Mouse (Mus musculus) liver, embryonic 14.5 days (tissue): ENCODE measurements at regions not wholly inside any gene's neighbourhood (a gene's known extent, or its start where the extent isn't known, plus 50 kb on each side); places are given as distances from the start of the nearest gene placed in this dataset.

ENCODE experiments used
- ATAC-seq: fragments of 200-750 bp; cut with Nextera tagmentation; 2 replicates; pipeline ENCODE4 v1.8.0; 2017; ENCODE audit warnings: moderate number of reproducible peaks, mild to moderate bottlenecking, moderate library complexity; ENCODE audit not compliant: insufficient read depth
- DNase-seq, 3 experiments: peaks; one replicate each; pipeline ENCODE4 v3.0.0-alpha.2; 2012 to 2013; ENCODE audit warnings: low read depth in 3 of 3, low spot score in 3 of 3
- H3K27ac ChIP-seq: fragments of 300-500 bp; sonication (generic); 2 replicates; pipeline ENCODE4 v1.5.1; 2014; ENCODE audit warnings: moderate library complexity, mild to moderate bottlenecking, control low read depth, inconsistent platforms
- H3K27me3 ChIP-seq: fragments of 300-500 bp; sonication (generic); 2 replicates; pipeline ENCODE4 v1.6.1; 2014; ENCODE audit warnings: mild to moderate bottlenecking, low read length, moderate library complexity; ENCODE audit not compliant: control insufficient read depth, insufficient read depth
- H3K36me3 ChIP-seq: fragments of 300-500 bp; sonication (generic); replicated peaks from 2 replicates; pipeline ENCODE4 v1.6.1; 2014; ENCODE audit warnings: low read depth; ENCODE audit not compliant: control insufficient read depth, insufficient read depth
- H3K4me1 ChIP-seq, 2 experiments: fragments of 200-500 bp in 1 of 2; fragments of 300-500 bp in 1 of 2; sonication (generic) in 1 of 2; replicated peaks; 2 replicates each; pipeline ENCODE4 v1.6.1; 2012 to 2014; ENCODE audit warnings: antibody characterized with exemption in 1 of 2, inconsistent platforms in 1 of 2, low read length in 1 of 2; ENCODE audit not compliant: control insufficient read depth in 2 of 2, insufficient read depth in 2 of 2
- H3K4me2 ChIP-seq: fragments of 300-500 bp; sonication (generic); 2 replicates; pipeline ENCODE4 v1.6.1; 2014; ENCODE audit warnings: low read depth, mild to moderate bottlenecking, control low read depth, moderate library complexity
- H3K4me3 ChIP-seq, 2 experiments: fragments of 200-500 bp in 1 of 2; fragments of 300-500 bp in 1 of 2; sonication (generic) in 1 of 2; 2 replicates each; pipeline ENCODE4 v1.5.1; 2012 to 2014; ENCODE audit warnings: low read depth in 2 of 2, low read length in 2 of 2, mild to moderate bottlenecking in 2 of 2, control low read depth in 1 of 2, inconsistent platforms in 1 of 2, moderate library complexity in 1 of 2; ENCODE audit not compliant: insufficient read depth in 1 of 2
- H3K9ac ChIP-seq: fragments of 300-500 bp; sonication (generic); replicated peaks from 2 replicates; pipeline ENCODE4 v1.6.1; 2014; ENCODE audit warnings: mild to moderate bottlenecking, control low read depth, moderate library complexity
- H3K9me3 ChIP-seq: fragments of 300-500 bp; sonication (generic); 2 replicates; pipeline ENCODE4 v1.6.1; 2016; ENCODE audit warnings: low read length, mixed read lengths; ENCODE audit not compliant: control insufficient read depth
- CTCF ChIP-seq: IDR thresholded peaks from 2 replicates; pipeline ENCODE4 v1.5.1; 2016; ENCODE audit warnings: antibody characterized with exemption, low read depth, control low read depth
- EP300 ChIP-seq: IDR thresholded peaks from 2 replicates; pipeline ENCODE4 v1.6.1; 2016; ENCODE audit warnings: antibody characterized with exemption, low read depth
- WGBS: fragments of 180-500 bp; shearing (Covaris S2); extraction: QIAGEN DNeasy Blood & Tissue Kit; methylation state at CpG from one replicate; pipeline ENCODE4 v1.1.7; 2014; ENCODE audit not compliant: insufficient replicate concordance; 5-methylcytosine and 5-hydroxymethylcytosine counted together

DNA sequence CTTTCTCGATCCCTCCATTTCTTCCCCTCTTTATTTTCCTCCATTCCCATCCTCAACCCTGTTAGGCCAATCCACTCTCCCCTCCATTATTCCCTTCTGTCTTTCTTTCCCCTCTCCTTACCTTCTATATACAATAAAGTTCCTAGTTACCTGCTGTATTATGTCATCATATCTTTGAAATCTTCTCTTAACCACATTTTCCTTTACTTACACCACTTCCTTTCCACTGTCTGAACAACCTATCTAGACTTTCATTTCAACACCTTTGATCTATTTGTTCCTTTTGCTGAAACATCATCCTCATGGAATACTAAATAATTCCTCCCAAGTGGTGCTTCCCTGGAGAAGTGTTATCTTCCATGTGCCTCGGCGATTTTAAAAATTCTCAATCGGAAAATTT, 237.8 kb downstream of the Chm start:
- TF ChIP-seq EP300 (no peak), CTCF (no peak)
- WGBS, result 66% methylated on average over 4 of the region's 4 CpGs
- Histone ChIP-seq H3K27ac (no peak overlapping the region), H3K36me3 (no peaks in the 10 kb centered on the region), H3K27me3 (no peaks in the 10 kb centered on the region), H3K9ac (no peak overlapping the region), H3K9me3 (no peaks in the 10 kb centered on the region), H3K4me3 (no peak overlapping the region), H3K4me2 (no peak overlapping the region), H3K4me1 (no peaks in the 10 kb centered on the region)
- DNase-seq (no peak), ATAC-seq (no peak)

DNA sequence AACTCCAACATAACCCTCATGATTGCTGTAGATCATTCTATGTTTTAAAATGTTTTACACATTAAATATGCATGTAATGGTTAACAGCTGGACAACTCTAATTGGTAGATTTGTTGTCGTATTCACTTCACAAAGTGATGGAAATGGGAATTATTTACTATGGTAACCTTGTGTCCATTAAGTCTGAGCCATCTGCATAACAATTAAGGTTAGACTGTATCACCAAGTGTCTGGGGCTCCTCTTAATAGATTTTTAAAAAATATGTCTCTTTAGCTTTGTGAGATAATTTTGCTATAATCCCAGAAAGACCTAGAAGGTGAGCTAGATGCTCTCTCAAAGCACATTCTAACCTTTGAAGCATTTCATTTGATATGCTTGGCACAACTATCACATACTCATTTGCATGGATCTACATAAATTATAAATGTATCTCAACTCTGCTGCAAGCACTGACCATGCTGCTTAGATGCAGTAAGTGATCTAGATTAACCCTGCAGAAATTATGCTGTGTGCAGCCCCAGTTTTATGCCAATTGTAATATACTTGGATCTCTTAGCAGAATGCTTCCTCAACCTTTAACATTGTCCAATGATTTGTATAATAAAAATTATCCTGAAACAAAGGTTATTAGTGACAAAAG, 227.2 kb upstream of the Pof1b start:
- TF ChIP-seq EP300, result no peak
- no peak for TF ChIP-seq CTCF
- no peaks in the 10 kb centered on the region for H3K36me3 ChIP-seq
- H3K4me1 ChIP-seq, result no peaks in the 10 kb centered on the region
- H3K27me3 ChIP-seq, result no peaks in the 10 kb centered on the region
- H3K4me3 ChIP-seq, result no peak overlapping the region
- no peak overlapping the region for H3K9ac ChIP-seq
- H3K4me2 ChIP-seq, result no peak overlapping the region
- H3K9me3 ChIP-seq, result no peaks in the 10 kb centered on the region
- ATAC-seq, result no peak
- no peak overlapping the region for H3K27ac ChIP-seq
- no peak for DNase-seq
- WGBS, result 66% methylated on average over 1 of the region's 1 CpGs

DNA sequence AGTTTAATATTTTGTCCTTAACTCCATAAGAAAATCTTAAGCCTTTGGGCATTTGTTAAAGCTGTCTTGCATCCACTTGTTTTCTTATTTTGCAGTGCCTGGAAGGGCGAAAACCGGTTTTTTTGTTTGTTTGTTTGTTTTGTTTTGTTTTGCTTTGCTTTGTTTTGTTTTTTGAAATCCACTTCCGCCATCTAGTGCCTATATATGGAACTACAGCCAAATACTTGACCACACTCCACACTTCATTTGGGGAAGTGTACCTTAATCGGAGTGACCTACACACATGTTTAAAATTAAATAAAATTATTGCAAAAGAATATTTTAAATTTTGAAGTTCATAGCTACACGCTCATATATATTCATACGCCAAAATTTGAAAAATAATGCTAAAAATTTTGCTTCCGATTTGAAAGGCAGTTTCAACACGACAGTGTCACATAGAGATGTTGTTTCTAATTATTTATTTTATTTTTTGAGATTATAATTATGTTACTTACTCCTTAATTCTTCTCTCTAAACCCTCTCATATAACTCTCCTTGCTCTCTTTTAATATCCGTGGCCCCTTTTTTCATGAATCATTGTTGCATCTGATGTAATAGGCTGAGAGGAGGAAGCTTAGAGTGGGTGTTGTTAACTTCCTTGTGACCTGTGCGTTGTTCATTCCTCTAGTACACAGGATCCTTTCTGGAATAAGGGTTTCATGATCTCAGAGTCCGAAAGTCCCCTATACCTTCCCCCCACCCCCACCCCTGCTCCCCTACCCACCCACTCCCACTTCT, 205.4 kb upstream of the Pof1b start:
- Histone ChIP-seq H3K27ac (no peak overlapping the region), H3K9me3 (no peaks in the 10 kb centered on the region), H3K36me3 (no peaks in the 10 kb centered on the region), H3K9ac (no peak overlapping the region), H3K27me3 (no peaks in the 10 kb centered on the region), H3K4me1 (no peaks in the 10 kb centered on the region), H3K4me3 (no peak overlapping the region), H3K4me2 (no peak overlapping the region)
- no peak for DNase-seq
- ATAC-seq, result no peak
- no peak for TF ChIP-seq EP300
- TF ChIP-seq CTCF, result peak; percentile 46; the same call in 1 of the 2 replicates
- 22% methylated on average over 11 of the region's 11 CpGs for WGBS

DNA sequence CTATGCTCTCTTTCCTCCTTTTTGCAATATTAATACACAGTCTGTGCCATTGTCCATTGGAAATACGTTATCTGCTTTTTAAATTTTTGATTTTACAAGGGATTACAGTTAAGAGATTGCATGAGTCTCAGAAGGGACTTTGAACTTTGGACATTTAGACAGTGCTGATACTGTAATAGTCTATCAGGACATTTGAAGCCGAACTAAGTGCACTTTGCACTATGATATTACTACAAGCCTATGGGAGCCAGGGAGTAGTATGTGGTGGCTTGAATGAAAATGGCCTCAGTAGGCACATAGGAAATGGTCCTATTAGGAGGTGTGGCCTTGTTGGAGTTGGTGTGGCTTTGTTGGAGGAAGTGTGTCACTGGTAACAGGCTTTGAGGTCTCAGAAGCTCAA, 188.1 kb upstream of the Pof1b start:
- Histone ChIP-seq H3K9ac (no peak overlapping the region), H3K27me3 (no peaks in the 10 kb centered on the region), H3K4me2 (no peak overlapping the region), H3K4me1 (no peaks in the 10 kb centered on the region), H3K36me3 (no peaks in the 10 kb centered on the region), H3K9me3 (no peaks in the 10 kb centered on the region), H3K27ac (no peak overlapping the region), H3K4me3 (no peak overlapping the region)
- ATAC-seq (no peak), DNase-seq (no peak)
- TF ChIP-seq EP300 (no peak), CTCF (no peak)
- WGBS, result 46% methylated on average over 2 of the region's 2 CpGs
